Mouse (Mus musculus) MEL (cell line): Measurements from ENCODE around the gene Il11ra1.

ENCODE experiments used
- CTCF ChIP-seq, 3 experiments: IDR thresholded peaks in 2 of 3; conservative IDR thresholded peaks in 1 of 3; 2 replicates each; pipeline ENCODE4 v1.5.1; 2011 to 2012; ENCODE audit warnings: low read length in 3 of 3, low read depth in 2 of 3, mild to moderate bottlenecking in 2 of 3, improper control_type of control experiment in 1 of 3, inconsistent platforms in 1 of 3, mixed read lengths in 1 of 3, moderate library complexity in 1 of 3; ENCODE audit not compliant: control insufficient read depth in 1 of 3, insufficient read depth in 1 of 3, poor library complexity in 1 of 3, severe bottlenecking in 1 of 3
- ELF1 ChIP-seq: IDR thresholded peaks from 2 replicates; pipeline ENCODE4 v1.6.1; 2014; ENCODE audit warnings: low read depth, mild to moderate bottlenecking, inconsistent platforms, low read length, improper control_type of control experiment, moderate library complexity
- POLR2A ChIP-seq, 2 experiments: IDR thresholded peaks; 2 replicates each; pipeline ENCODE4 v1.6.1; 2011 to 2012; ENCODE audit warnings: low read length in 2 of 2, mild to moderate bottlenecking in 2 of 2, control low read depth in 1 of 2, improper control_type of control experiment in 1 of 2, low read depth in 1 of 2, moderate library complexity in 1 of 2; ENCODE audit not compliant: control insufficient read depth in 1 of 2, insufficient read depth in 1 of 2, poor library complexity in 1 of 2

- no peak for TF ChIP-seq CTCF (IDR thresholded peaks at IDR 0.05 in 2 of 3, conservative IDR thresholded peaks at IDR 0.05 in 1 of 3; ENCODE audit: control insufficient read depth in 1 of 3, insufficient read depth in 1 of 3, low read depth in 2 of 3, low read length in 3 of 3, poor library complexity in 1 of 3, severe bottlenecking in 1 of 3)
- TF ChIP-seq POLR2A (IDR thresholded peaks at IDR 0.05; ENCODE audit: control insufficient read depth in 1 of 2, insufficient read depth in 1 of 2, low read depth in 1 of 2, low read length in 2 of 2, poor library complexity in 1 of 2), result no peak
- no peak for TF ChIP-seq ELF1
These were observed 12.8 kb downstream of the Il11ra1 start for GRCm38 (mm10) chr4:41712421-41713196.
